In the genomic region with DNA sequence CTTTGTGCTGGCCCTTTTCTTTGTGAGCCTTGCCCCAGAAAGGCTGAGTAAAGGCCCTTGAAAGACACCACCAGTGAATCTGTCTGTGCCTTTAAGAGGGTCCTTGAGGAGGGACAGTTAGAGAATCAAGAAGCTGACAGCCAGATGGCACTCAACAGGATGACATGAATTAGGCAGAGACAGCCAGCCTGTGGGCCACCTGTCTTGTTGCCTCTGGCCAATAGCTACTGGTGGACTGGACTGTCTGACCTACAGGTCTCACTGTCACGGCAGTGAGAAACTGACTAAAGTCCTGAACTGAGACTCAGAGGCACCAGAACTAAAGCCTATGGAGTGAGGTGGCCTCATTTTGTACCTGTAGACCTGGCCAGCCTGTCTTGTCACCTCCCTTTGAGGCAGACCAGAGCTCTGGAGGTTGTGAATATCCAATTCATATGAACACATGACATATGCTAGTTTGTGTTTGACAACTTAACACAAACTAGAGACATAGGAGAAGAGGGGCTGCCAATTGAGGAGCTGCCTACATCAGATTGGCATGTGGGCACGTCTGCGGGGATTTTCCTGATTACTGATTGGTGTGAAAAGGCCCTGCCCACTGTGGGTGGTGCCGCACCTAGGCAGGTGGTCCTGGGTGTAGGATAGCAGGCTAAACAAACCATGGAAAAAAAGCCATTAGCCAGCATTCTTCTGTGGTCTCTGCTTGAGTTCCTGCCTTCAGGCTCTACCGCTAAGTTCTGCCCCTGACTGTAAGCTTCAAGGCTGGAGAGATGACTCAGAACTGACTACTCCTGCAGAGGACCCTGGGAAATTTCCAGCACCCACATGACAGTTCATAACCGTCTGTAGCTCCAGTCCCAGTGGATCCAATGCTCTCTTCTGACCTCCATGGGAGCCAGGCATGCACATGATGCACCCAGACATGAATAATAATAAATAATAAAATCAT, we compare ENCODE assay signal across 10 mouse cellular contexts.
DNase-seq lines count a peak whose midpoint lies in the region; ATAC-seq and TF ChIP-seq lines count a peak whose summit lies in the region.
"Had no signal": no experiment of that assay in that cellular context is flagged by ENCODE, and none has a peak within 500 bp of the region (broad histone marks: within the 10 kb centered on the region; RNA-seq: fewer than 3 reads in every experiment).

No protein-coding gene starts in this region.

- WGBS in midbrain, embryonic 10.5 days, result 90% methylated on average over 6 of the region's 6 CpGs
- WGBS in midbrain, embryonic 11.5 days, result 93% methylated on average over 6 of the region's 6 CpGs
- 79% methylated on average over 6 of the region's 6 CpGs for WGBS in hindbrain, postnatal 0 days

- peak overlapping the region; percentile 73 for H3K27ac ChIP-seq in midbrain, embryonic 10.5 days (replicated peaks)
- no peak overlapping the region for H3K27ac ChIP-seq in midbrain, embryonic 11.5 days (ENCODE audit: low read depth, low read length)
- H3K27ac ChIP-seq in hindbrain, postnatal 0 days, result peak overlapping the region; percentile 79
- H3K27ac ChIP-seq: lung, embryonic 15.5 days had no signal

- ATAC-seq in midbrain, embryonic 11.5 days (ENCODE audit: low FRiP score), result no peak
- ATAC-seq in hindbrain, postnatal 0 days, result peak; percentile 35

- peak; percentile 22 for DNase-seq in adrenal gland, postnatal 14 days
- DNase-seq in adrenal gland, postnatal 25 days, result no peak
- no peak for DNase-seq in midbrain, embryonic 10.5 days (ENCODE audit: low spot score)
- DNase-seq in midbrain, embryonic 11.5 days (ENCODE audit: low spot score, missing footprints), result no peak
- DNase-seq in hindbrain, postnatal 0 days (ENCODE audit: low spot score), result peak; percentile 66
- DNase-seq in retina, postnatal 1 day, result peak; percentile 53
- no peak for DNase-seq in embryo, embryonic 9.5 days (ENCODE audit: extremely low spot score)
- no peak for DNase-seq in layer of hippocampus, postnatal 36 days
- DNase-seq: kidney, postnatal 10 days had no signal

- peaks cover 26% of the 10 kb centered on the region for H3K4me1 ChIP-seq in midbrain, embryonic 10.5 days
- peaks cover 11% of the 10 kb centered on the region for H3K4me1 ChIP-seq in midbrain, embryonic 11.5 days (ENCODE audit: control insufficient read depth, insufficient read depth, low read length)
- peaks cover 18% of the 10 kb centered on the region for H3K4me1 ChIP-seq in hindbrain, postnatal 0 days (ENCODE audit: insufficient read depth, low read length)

- peaks cover 4% of the 10 kb centered on the region; the same call in 1 of the 2 replicates for H3K9me3 ChIP-seq in midbrain, embryonic 10.5 days (replicated peaks)
- no peaks in the 10 kb centered on the region for H3K9me3 ChIP-seq in midbrain, embryonic 11.5 days (ENCODE audit: control insufficient read depth, low read length)
- no peaks in the 10 kb centered on the region for H3K9me3 ChIP-seq in hindbrain, postnatal 0 days (ENCODE audit: low read length)
- H3K9me3 ChIP-seq: lung, embryonic 15.5 days had no signal

- H3K36me3 ChIP-seq in midbrain, embryonic 10.5 days, result no peaks in the 10 kb centered on the region
- no peaks in the 10 kb centered on the region for H3K36me3 ChIP-seq in midbrain, embryonic 11.5 days (ENCODE audit: control insufficient read depth, insufficient read depth, low read length)
- no peaks in the 10 kb centered on the region for H3K36me3 ChIP-seq in hindbrain, postnatal 0 days (ENCODE audit: insufficient read depth, low read length)
- H3K36me3 ChIP-seq: lung, embryonic 15.5 days had no signal

- H3K4me2 ChIP-seq in midbrain, embryonic 11.5 days, result no peak overlapping the region
- no peak overlapping the region for H3K4me2 ChIP-seq in hindbrain, postnatal 0 days (ENCODE audit: low read depth, low read length)
- H3K4me2 ChIP-seq: lung, embryonic 15.5 days had no signal

- no peak overlapping the region for H3K4me3 ChIP-seq in midbrain, embryonic 10.5 days
- no peak overlapping the region for H3K4me3 ChIP-seq in midbrain, embryonic 11.5 days (ENCODE audit: low read depth, low read length)
- no peak overlapping the region for H3K4me3 ChIP-seq in hindbrain, postnatal 0 days (ENCODE audit: low read length)
- H3K4me3 ChIP-seq: lung, embryonic 15.5 days had no signal

- no peaks in the 10 kb centered on the region for H3K27me3 ChIP-seq in midbrain, embryonic 10.5 days (ENCODE audit: low read depth, poor library complexity, severe bottlenecking)
- H3K27me3 ChIP-seq in midbrain, embryonic 11.5 days (ENCODE audit: control insufficient read depth, insufficient read depth, low read length), result no peaks in the 10 kb centered on the region
- no peaks in the 10 kb centered on the region for H3K27me3 ChIP-seq in hindbrain, postnatal 0 days (ENCODE audit: insufficient read depth, low read length)
- H3K27me3 ChIP-seq: lung, embryonic 15.5 days had no signal

- no peak overlapping the region for H3K9ac ChIP-seq in midbrain, embryonic 11.5 days (ENCODE audit: low read length)
- no peak overlapping the region for H3K9ac ChIP-seq in hindbrain, postnatal 0 days (replicated peaks; ENCODE audit: low read length)
- H3K9ac ChIP-seq: lung, embryonic 15.5 days had no signal

- TF ChIP-seq CTCF in hindbrain, postnatal 0 days (IDR thresholded peaks at IDR 0.05; ENCODE audit: low read depth), result 0 out of 2 replicates have a peak, but pooled peaks have one; percentile 1

Comparison
In these comparisons a context has a peak if more than half of its experiments do, and no peak if none do; other contexts are left out.
1. DNase-seq: peak in adrenal gland, postnatal 14 days (single experiment), hindbrain, postnatal 0 days (single experiment) and retina, postnatal 1 day (single experiment); none in adrenal gland, postnatal 25 days (single experiment), midbrain, embryonic 10.5 days (single experiment), midbrain, embryonic 11.5 days (single experiment), embryo, embryonic 9.5 days (single experiment) and layer of hippocampus, postnatal 36 days (0 of 2).